Mouse (Mus musculus) lung, adult 2 months (tissue): ENCODE results near the gene Asic3.

Experiments used
- CTCF ChIP-seq: fragments of 200-500 bp; IDR thresholded peaks from 2 replicates; pipeline ENCODE4 v1.5.1; 2011; ENCODE audit warnings: mild to moderate bottlenecking, low read length, control low read depth; ENCODE audit not compliant: insufficient read depth
- POLR2A ChIP-seq: fragments of 200-500 bp; IDR thresholded peaks from 2 replicates; pipeline ENCODE4 v1.6.1; 2011; ENCODE audit warnings: low read depth, mild to moderate bottlenecking, control low read depth, low read length, borderline replicate concordance; ENCODE audit errors: extremely low read depth

DNA sequence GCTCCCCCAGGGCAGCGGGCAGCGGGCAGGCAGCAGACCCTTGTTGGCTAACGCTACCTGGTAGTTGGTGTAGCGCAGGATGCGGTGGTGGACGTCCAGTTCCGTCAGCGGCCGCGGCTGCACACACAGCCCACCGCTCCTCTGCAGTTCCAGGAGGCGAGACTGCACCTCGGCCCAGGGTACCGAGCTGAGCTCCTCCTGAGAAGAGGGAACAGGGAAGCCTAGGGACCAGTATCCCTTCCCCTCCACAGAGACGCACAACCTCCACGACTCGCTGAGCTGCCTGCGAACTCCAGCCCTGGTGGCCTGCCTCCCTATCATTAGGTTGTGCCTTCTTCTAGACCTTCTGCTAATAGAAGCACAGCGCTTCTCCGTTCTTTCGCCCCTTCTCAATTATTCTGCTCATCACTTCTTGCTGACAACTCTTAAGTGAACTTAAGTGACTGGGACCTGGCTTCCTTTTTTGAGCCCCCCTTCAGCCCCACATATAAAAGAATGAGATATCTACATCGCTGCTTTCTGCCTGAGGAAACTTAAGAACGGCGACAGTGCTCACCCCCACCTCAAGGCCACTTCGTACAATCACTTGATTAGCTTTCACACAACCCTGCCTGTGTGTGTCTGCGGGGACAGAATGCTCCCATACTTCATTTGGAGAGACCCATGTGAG is 24.8 kb upstream of the Asic3 start:
- no peak for TF ChIP-seq POLR2A
- TF ChIP-seq CTCF, result no peak
